Mouse (Mus musculus) lung, embryonic 14.5 days (tissue): ENCODE results near the gene Foxp4. TPM values are rescaled to one million over a fixed set of nuclear protein-coding genes. Genes with fewer than 3 reads are reported as not detected.

Experiments used
- ATAC-seq: fragments of 200-750 bp; cut with Nextera tagmentation; 2 replicates; pipeline ENCODE4 v1.8.0; 2017; ENCODE audit warnings: mild to moderate bottlenecking, moderate TSS enrichment, moderate library complexity; ENCODE audit not compliant: insufficient read depth
- DNase-seq: peaks from one replicate; pipeline ENCODE4 v3.0.0-alpha.2; 2015
- H3K27ac ChIP-seq: fragments of 300-500 bp; sonication (generic); 2 replicates; pipeline ENCODE4 v1.5.1; 2014; ENCODE audit warnings: low read depth, mild to moderate bottlenecking, moderate library complexity
- H3K27me3 ChIP-seq: fragments of 300-500 bp; sonication (generic); 2 replicates; pipeline ENCODE4 v1.6.1; 2014; ENCODE audit warnings: low read length, control low read depth; ENCODE audit not compliant: insufficient read depth
- H3K36me3 ChIP-seq: fragments of 300-500 bp; sonication (generic); 2 replicates; pipeline ENCODE4 v1.6.1; 2014; ENCODE audit warnings: control low read depth; ENCODE audit not compliant: insufficient read depth
- H3K4me1 ChIP-seq: fragments of 300-500 bp; sonication (generic); 2 replicates; pipeline ENCODE4 v1.6.1; 2014; ENCODE audit warnings: antibody characterized with exemption, control low read depth; ENCODE audit not compliant: insufficient read depth
- H3K4me2 ChIP-seq: fragments of 300-500 bp; sonication (generic); 2 replicates; pipeline ENCODE4 v1.6.1; 2014; ENCODE audit warnings: mild to moderate bottlenecking
- H3K4me3 ChIP-seq: fragments of 300-500 bp; sonication (generic); 2 replicates; pipeline ENCODE4 v1.5.1; 2014; ENCODE audit warnings: low read depth, low read length
- H3K9ac ChIP-seq: fragments of 300-500 bp; sonication (generic); 2 replicates; pipeline ENCODE4 v1.6.1; 2014
- H3K9me3 ChIP-seq: fragments of 300-500 bp; sonication (generic); 2 replicates; pipeline ENCODE4 v1.6.1; 2016; ENCODE audit warnings: low read depth, low read length, control low read depth
- CTCF ChIP-seq: IDR thresholded peaks from 2 replicates; pipeline ENCODE4 v1.5.1; 2016; ENCODE audit warnings: antibody characterized with exemption, low read depth
- WGBS: fragments of 180-500 bp; shearing (Covaris S2); extraction: QIAGEN DNeasy Blood & Tissue Kit; methylation state at CpG from one replicate; pipeline ENCODE4 v1.1.7; 2014; 5-methylcytosine and 5-hydroxymethylcytosine counted together
- polyA plus RNA-seq: library from polyadenylated mRNA; unstranded; fragments of >200 nt; fragmentation: Nextera tagmentation; extraction: Ambion mirVana; gene quantifications from 2 replicates; pipeline ENCODE4 v1.2.1, GENCODE M21; 2014

Gene Foxp4
- polyA plus RNA-seq, 1 experiment from 2014 or later: 42.2 TPM

DNA sequence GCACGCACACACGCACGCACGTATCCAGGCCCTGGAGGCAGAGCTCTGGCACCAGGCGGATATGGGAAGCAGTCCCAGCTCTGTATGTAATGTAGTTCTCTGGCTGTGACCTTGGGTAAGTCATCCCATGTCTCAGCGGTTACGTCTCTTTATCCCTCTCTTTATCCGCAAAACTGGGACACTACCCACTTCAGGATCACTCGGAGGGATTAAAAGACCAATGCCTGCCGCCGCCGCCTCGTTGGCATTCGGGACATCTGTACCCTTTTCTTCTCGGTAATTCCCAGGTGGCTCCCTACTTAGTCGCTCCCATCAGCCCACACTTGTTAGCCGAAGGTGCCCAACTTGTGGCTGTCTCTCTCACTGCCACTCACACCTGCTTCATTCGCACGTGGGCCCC, 35.2 kb downstream of the Foxp4 start:
- Histone ChIP-seq H3K4me1 (peaks cover 21% of the 10 kb centered on the region), H3K27ac (peak overlapping the region; percentile 80; the same call in 1 of the 2 replicates), H3K27me3 (no peaks in the 10 kb centered on the region), H3K9me3 (no peaks in the 10 kb centered on the region), H3K4me2 (no peak overlapping the region), H3K36me3 (peaks cover 47% of the 10 kb centered on the region), H3K9ac (no peak overlapping the region), H3K4me3 (no peak overlapping the region)
- 51% methylated on average over 19 of the region's 19 CpGs for WGBS
- DNase-seq (no peak), ATAC-seq (no peak)
- no peak for TF ChIP-seq CTCF

DNA sequence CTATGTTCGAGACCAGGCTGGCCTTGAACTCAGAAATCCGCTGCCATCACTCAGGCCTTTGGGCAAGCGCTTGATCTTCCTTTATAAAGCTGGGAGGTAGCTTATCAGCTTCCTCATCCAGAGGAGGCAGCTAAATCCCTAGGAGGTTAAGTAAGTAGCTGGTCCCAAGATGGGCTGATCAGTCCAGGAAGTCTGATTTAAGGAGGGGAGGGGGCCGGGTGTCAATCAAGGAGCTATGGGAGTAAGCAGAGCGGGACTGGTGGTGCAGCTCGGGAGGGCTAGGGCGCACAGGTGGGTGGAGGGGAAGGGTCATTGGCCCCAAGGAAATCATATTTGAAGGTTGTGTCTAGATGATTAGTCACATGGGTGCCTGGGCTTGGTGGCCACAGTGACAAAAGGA, 35.8 kb downstream of the Foxp4 start:
- no peak for TF ChIP-seq CTCF
- H3K4me2 ChIP-seq: no peak overlapping the region
- H3K9ac ChIP-seq: no peak overlapping the region
- no peaks in the 10 kb centered on the region for H3K27me3 ChIP-seq
- H3K4me3 ChIP-seq: no peak overlapping the region
- H3K4me1 ChIP-seq: peaks cover 21% of the 10 kb centered on the region
- peaks cover 47% of the 10 kb centered on the region for H3K36me3 ChIP-seq
- no peak for ATAC-seq
- DNase-seq: no peak
- WGBS: 56% methylated on average over 7 of the region's 7 CpGs
- H3K27ac ChIP-seq: peak overlapping the region; percentile 80
- no peaks in the 10 kb centered on the region for H3K9me3 ChIP-seq

DNA sequence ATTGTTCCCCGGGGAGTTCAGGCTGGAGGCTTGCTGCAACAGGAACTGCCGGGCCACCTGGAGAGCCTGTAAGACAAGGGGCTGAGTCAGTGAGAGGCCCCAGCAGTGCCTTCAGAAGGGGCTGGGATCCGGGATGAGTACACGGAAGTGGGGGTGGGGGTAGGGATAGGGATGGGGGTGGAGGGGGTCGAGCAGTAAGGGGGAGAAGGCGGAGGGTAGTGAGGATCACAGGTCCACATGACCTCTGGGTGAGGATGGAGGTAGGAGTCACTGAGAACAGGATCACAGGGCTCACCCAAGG, 36.3 kb downstream of the Foxp4 start:
- Histone ChIP-seq H3K27me3 (no peaks in the 10 kb centered on the region), H3K4me1 (peaks cover 21% of the 10 kb centered on the region), H3K4me2 (peak overlapping the region; percentile 37), H3K9me3 (no peaks in the 10 kb centered on the region), H3K27ac (peak overlapping the region; percentile 80), H3K9ac (peak overlapping the region; percentile 2; the same call in 1 of the 2 replicates), H3K4me3 (no peak overlapping the region), H3K36me3 (peaks cover 52% of the 10 kb centered on the region)
- ATAC-seq (peak; percentile 46; the same call in 1 of the 2 replicates), DNase-seq (peak; percentile 43)
- WGBS: 9% methylated on average over 6 of the region's 6 CpGs
- TF ChIP-seq CTCF: no peak

DNA sequence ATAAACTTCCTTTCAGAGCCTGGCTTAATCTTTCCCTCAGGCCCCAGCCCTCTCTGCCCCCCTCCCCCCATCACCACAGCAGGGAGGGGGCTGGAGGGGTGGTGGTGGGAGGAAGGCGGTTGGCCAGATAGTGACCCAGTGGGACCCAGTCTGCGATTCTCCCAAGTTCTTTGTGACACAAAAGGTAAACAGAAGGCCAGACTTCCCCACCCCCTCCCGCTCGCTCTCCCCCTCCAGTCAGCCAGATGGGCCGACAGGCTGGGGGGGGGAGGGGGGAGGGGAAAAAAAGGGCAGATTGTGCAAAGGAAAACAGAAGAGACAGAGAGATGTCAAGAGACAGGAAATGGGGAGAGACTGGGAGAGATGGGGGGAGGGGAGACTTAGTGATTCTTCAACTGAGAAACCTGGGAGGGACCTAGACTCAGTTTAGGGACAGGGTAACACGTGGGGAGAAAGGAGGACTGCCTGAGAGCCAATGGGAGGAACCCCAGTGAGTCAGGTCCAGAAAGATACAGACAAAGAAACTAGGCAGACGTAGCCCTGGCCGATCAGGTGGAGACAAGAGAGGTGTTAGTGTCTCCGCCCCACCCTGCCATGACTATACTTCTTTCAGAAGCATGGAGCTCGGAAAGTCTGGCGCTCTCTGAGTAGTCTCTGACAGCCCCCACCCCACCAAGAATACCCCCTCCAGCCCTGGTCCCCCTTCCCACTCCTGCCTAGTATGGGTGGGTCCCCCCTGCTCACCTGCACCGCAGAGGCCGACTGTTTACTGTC, 36.9 kb downstream of the Foxp4 start:
- Histone ChIP-seq H3K4me3 (no peak overlapping the region), H3K9me3 (no peaks in the 10 kb centered on the region), H3K4me1 (peaks cover 21% of the 10 kb centered on the region), H3K4me2 (peak overlapping the region; percentile 37), H3K27ac (peak overlapping the region; percentile 80), H3K36me3 (peaks cover 54% of the 10 kb centered on the region), H3K9ac (peak overlapping the region; percentile 2; the same call in 1 of the 2 replicates), H3K27me3 (no peaks in the 10 kb centered on the region)
- DNase-seq: peak; percentile 68
- no peak for TF ChIP-seq CTCF
- 17% methylated on average over 13 of the region's 13 CpGs for WGBS
- ATAC-seq: peak; percentile 54

DNA sequence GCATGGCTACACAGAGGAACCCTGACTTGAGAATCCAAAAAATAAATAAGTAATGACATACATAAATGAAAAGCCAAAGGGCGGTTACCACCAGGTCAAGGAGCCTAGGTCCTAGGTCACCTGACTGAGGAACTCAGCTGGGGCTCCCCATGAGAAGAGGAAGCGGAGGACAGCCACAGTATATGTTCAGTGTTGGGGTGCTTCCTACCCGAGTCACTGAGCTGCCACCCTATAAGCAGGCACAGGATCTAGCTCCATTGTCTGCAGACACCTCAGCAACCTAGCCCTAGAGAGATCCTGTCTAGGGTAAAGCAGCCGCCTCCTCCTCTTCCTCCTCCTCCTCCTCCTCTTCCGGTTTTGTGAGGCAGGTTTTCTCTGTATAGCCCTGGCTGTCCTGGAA, 41.3 kb downstream of the Foxp4 start:
- no peak overlapping the region for H3K4me2 ChIP-seq
- H3K9me3 ChIP-seq: no peaks in the 10 kb centered on the region
- ATAC-seq (no peak), DNase-seq (no peak)
- no peaks in the 10 kb centered on the region for H3K27me3 ChIP-seq
- no peak for TF ChIP-seq CTCF
- H3K4me3 ChIP-seq: no peak overlapping the region
- H3K4me1 ChIP-seq: peaks cover 32% of the 10 kb centered on the region
- peaks cover 76% of the 10 kb centered on the region for H3K36me3 ChIP-seq
- H3K9ac ChIP-seq: no peak overlapping the region
- WGBS: 75% methylated on average over 5 of the region's 5 CpGs
- no peak overlapping the region for H3K27ac ChIP-seq

DNA sequence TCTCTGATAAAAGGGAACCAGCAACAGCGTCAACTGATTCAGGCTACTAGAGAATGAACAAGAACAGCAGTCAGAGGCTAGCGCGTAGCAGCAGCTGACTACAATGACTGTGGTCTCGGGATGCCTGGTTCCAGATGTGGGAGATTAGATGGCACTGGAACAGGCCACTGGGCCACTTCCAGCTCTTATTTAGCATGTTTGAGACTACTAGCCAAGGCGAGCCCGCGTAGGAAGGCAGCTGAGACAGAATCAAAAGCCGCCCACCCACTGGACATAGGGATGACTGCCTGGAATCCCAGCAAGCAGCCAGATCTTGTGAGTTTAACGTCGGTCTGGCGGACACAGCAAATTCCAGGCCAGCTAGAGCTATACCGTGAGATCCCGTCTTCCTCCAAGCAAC, 43.1 kb downstream of the Foxp4 start:
- H3K4me3 ChIP-seq: no peak overlapping the region
- H3K4me1 ChIP-seq: peaks cover 22% of the 10 kb centered on the region
- H3K27me3 ChIP-seq: no peaks in the 10 kb centered on the region
- TF ChIP-seq CTCF: no peak
- 54% methylated on average over 13 of the region's 13 CpGs for WGBS
- DNase-seq: peak; percentile 45
- no peak for ATAC-seq
- peaks cover 90% of the 10 kb centered on the region for H3K36me3 ChIP-seq
- H3K27ac ChIP-seq: peak overlapping the region; percentile 18; the same call in 1 of the 2 replicates
- no peaks in the 10 kb centered on the region for H3K9me3 ChIP-seq
- H3K4me2 ChIP-seq: no peak overlapping the region
- H3K9ac ChIP-seq: no peak overlapping the region

DNA sequence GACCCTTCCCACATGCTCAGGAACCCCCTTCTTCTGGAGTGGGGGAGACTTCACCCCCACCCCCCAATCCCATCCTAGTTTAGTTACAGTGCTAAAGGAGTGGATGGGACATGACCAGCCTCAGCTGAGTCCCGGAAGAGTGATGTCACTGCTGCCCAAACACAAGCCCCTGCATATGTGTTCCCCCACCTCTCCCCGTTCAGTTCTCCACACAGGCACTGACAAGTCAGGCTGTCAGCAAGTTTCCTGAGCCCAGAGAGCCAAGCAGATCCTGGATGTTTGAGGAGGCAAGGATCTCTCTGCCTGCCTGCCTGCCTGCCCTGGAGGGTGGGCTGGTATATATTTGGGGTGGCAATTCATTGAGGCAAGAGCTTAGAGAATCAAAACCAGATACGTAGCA, 45.2 kb downstream of the Foxp4 start:
- H3K27me3 ChIP-seq: no peaks in the 10 kb centered on the region
- H3K4me1 ChIP-seq: peaks cover 22% of the 10 kb centered on the region
- no peak overlapping the region for H3K9ac ChIP-seq
- peak overlapping the region; percentile 26; the same call in 1 of the 2 replicates for H3K4me2 ChIP-seq
- TF ChIP-seq CTCF: no peak
- no peaks in the 10 kb centered on the region for H3K9me3 ChIP-seq
- ATAC-seq: peak; percentile 55
- no peak overlapping the region; the same call in 1 of the 2 replicates for H3K27ac ChIP-seq
- peak; percentile 58 for DNase-seq
- 18% methylated on average over 3 of the region's 3 CpGs for WGBS
- H3K36me3 ChIP-seq: peaks cover 89% of the 10 kb centered on the region
- no peak overlapping the region for H3K4me3 ChIP-seq
